Mouse (Mus musculus) intestine, postnatal 0 days (tissue): Measurements from ENCODE around the gene Gpatch1. TPM values are rescaled to one million over a fixed set of nuclear protein-coding genes. Genes with fewer than 3 reads are reported as not detected.

Experiments used
- ATAC-seq: fragments of 200-750 bp; cut with Nextera tagmentation; 2 replicates; pipeline ENCODE4 v1.8.0; 2017; ENCODE audit warnings: mild to moderate bottlenecking, moderate TSS enrichment, moderate library complexity
- H3K27ac ChIP-seq: fragments of 300-500 bp; sonication (generic); 2 replicates; pipeline ENCODE4 v1.5.1; 2014; ENCODE audit warnings: mild to moderate bottlenecking, low read depth, low read length, moderate library complexity
- H3K27me3 ChIP-seq: fragments of 300-500 bp; sonication (generic); replicated peaks from 2 replicates; pipeline ENCODE4 v1.6.1; 2014; ENCODE audit warnings: low read length, mixed read lengths; ENCODE audit not compliant: control insufficient read depth, insufficient read depth
- H3K36me3 ChIP-seq: fragments of 300-500 bp; sonication (generic); 2 replicates; pipeline ENCODE4 v1.6.1; 2014; ENCODE audit warnings: mild to moderate bottlenecking, moderate library complexity; ENCODE audit not compliant: control insufficient read depth, insufficient read depth
- H3K4me1 ChIP-seq: fragments of 300-500 bp; sonication (generic); replicated peaks from 2 replicates; pipeline ENCODE4 v1.6.1; 2014; ENCODE audit warnings: antibody characterized with exemption, low read length, mixed read lengths; ENCODE audit not compliant: control insufficient read depth, insufficient read depth
- H3K4me2 ChIP-seq: fragments of 300-500 bp; sonication (generic); replicated peaks from 2 replicates; pipeline ENCODE4 v1.6.1; 2014; ENCODE audit warnings: low read depth, mild to moderate bottlenecking, moderate library complexity
- H3K4me3 ChIP-seq: fragments of 300-500 bp; sonication (generic); 2 replicates; pipeline ENCODE4 v1.5.1; 2014; ENCODE audit warnings: low read depth, low read length
- H3K9ac ChIP-seq: fragments of 300-500 bp; sonication (generic); 2 replicates; pipeline ENCODE4 v1.6.1; 2014; ENCODE audit warnings: mild to moderate bottlenecking, low read depth, low read length
- H3K9me3 ChIP-seq: fragments of 300-500 bp; sonication (generic); 2 replicates; pipeline ENCODE4 v1.6.1; 2016; ENCODE audit warnings: mixed run types; ENCODE audit not compliant: control insufficient read depth
- CTCF ChIP-seq: sonication (generic); IDR thresholded peaks from 2 replicates; pipeline ENCODE4 v1.5.1; 2016; ENCODE audit warnings: low read depth, mild to moderate bottlenecking, control low read depth, antibody characterized with exemption, moderate library complexity
- WGBS: fragments of 180-500 bp; shearing (Covaris S2); extraction: QIAGEN DNeasy Blood & Tissue Kit; methylation state at CpG from one replicate; pipeline ENCODE4 v1.1.7; 2014; 5-methylcytosine and 5-hydroxymethylcytosine counted together
- polyA plus RNA-seq: library from polyadenylated mRNA; unstranded; fragments of >200 nt; fragmentation: Nextera tagmentation; extraction: Ambion mirVana; gene quantifications from 2 replicates; pipeline ENCODE4 v1.2.1, GENCODE M21; 2015

Gpatch1 gene
- polyA plus RNA-seq, 1 experiment from 2014 or later = 8.6 TPM

GRCm38 (mm10) chr7:35334527-35335452, 16.6 kb upstream of the Gpatch1 start:
- peak; percentile 17 for ATAC-seq
- no peaks in the 10 kb centered on the region for H3K27me3 ChIP-seq
- WGBS = under 1% methylated on average over 51 of the region's 51 CpGs

GRCm38 (mm10) chr7:35333692-35334526, 15.7 kb upstream of the Gpatch1 start, which contains the start of gene Rhpn2:
Rhpn2 (plus strand) TSS chr7:35334170.
- under 1% methylated on average over 49 of the region's 52 CpGs for WGBS
- H3K36me3 ChIP-seq = no peaks in the 10 kb centered on the region
- H3K9me3 ChIP-seq = no peaks in the 10 kb centered on the region
- no peaks in the 10 kb centered on the region for H3K27me3 ChIP-seq
- TF ChIP-seq CTCF = 0 out of 2 replicates have a peak, but pooled peaks have one; percentile 22
- peak; percentile 92 for ATAC-seq
- H3K27ac ChIP-seq = peak within 1 kb of the TSS; percentile 95
- H3K4me2 ChIP-seq = peak within 1 kb of the TSS; percentile 82
- H3K9ac ChIP-seq = peak within 1 kb of the TSS; percentile 91
- 0 out of 2 replicates have a peak, but pooled peaks cover 5% of the 10 kb centered on the region for H3K4me1 ChIP-seq
- H3K4me3 ChIP-seq = peak within 1 kb of the TSS; percentile 93

More at GRCm38 (mm10) chr7:35334527-35335452, 16.6 kb upstream of the Gpatch1 start:
- H3K36me3 ChIP-seq = no peaks in the 10 kb centered on the region
- peak overlapping the region; percentile 82 for H3K4me2 ChIP-seq
- H3K9me3 ChIP-seq = no peaks in the 10 kb centered on the region
- TF ChIP-seq CTCF = no peak
- peak overlapping the region; percentile 95 for H3K27ac ChIP-seq
- peak overlapping the region; percentile 91 for H3K9ac ChIP-seq
- H3K4me3 ChIP-seq = peak overlapping the region; percentile 93
- H3K4me1 ChIP-seq = 0 out of 2 replicates have a peak, but pooled peaks cover 5% of the 10 kb centered on the region

- ATAC-seq = no peak
- H3K9me3 ChIP-seq = no peaks in the 10 kb centered on the region
- H3K27me3 ChIP-seq = no peaks in the 10 kb centered on the region
Measured at GRCm38 (mm10) chr7:35333231-35333651, 15.0 kb upstream of the Gpatch1 start.

GRCm38 (mm10) chr7:35331590-35331989, 13.3 kb upstream of the Gpatch1 start:
- Histone ChIP-seq H3K9ac (no peak overlapping the region), H3K27me3 (no peaks in the 10 kb centered on the region), H3K4me3 (no peak overlapping the region), H3K36me3 (no peaks in the 10 kb centered on the region), H3K4me1 (0 out of 2 replicates have a peak, but pooled peaks cover 5% of the 10 kb centered on the region), H3K27ac (peak overlapping the region; percentile 23; the same call in 1 of the 2 replicates), H3K4me2 (no peak overlapping the region), H3K9me3 (no peaks in the 10 kb centered on the region)
- WGBS = 54% methylated on average over 3 of the region's 3 CpGs
- no peak for ATAC-seq
- TF ChIP-seq CTCF = no peak

More at GRCm38 (mm10) chr7:35333231-35333651, 15.0 kb upstream of the Gpatch1 start:
- peak overlapping the region; percentile 93 for H3K4me3 ChIP-seq
- no peaks in the 10 kb centered on the region for H3K36me3 ChIP-seq
- TF ChIP-seq CTCF = peak; percentile 41; the same call in 1 of the 2 replicates
- peak overlapping the region; percentile 58 for H3K9ac ChIP-seq
- H3K4me2 ChIP-seq = peak overlapping the region; percentile 82
- WGBS = under 1% methylated on average over 19 of the region's 19 CpGs
- peak overlapping the region; percentile 90 for H3K27ac ChIP-seq
- 0 out of 2 replicates have a peak, but pooled peaks cover 5% of the 10 kb centered on the region for H3K4me1 ChIP-seq

- H3K9me3 ChIP-seq = no peaks in the 10 kb centered on the region
- 12% methylated on average over 11 of the region's 13 CpGs for WGBS
- no peak overlapping the region for H3K9ac ChIP-seq
- H3K4me3 ChIP-seq = no peak overlapping the region
- H3K4me1 ChIP-seq = no peaks in the 10 kb centered on the region
- ATAC-seq = no peak
- H3K36me3 ChIP-seq = no peaks in the 10 kb centered on the region
- TF ChIP-seq CTCF = no peak
- no peaks in the 10 kb centered on the region for H3K27me3 ChIP-seq
- no peak overlapping the region for H3K27ac ChIP-seq
- H3K4me2 ChIP-seq = peak overlapping the region; percentile 24
Measured at GRCm38 (mm10) chr7:35322732-35323420, 4.6 kb upstream of the Gpatch1 start.
